Mouse (Mus musculus) G1E (cell line): Measurements from ENCODE around the gene Snx29. TPM values are rescaled to one million over a fixed set of nuclear protein-coding genes. Genes with fewer than 3 reads are reported as not detected.

Experiments used
- ATAC-seq: 2 replicates; pipeline ENCODE4 v1.8.0; 2016; ENCODE audit warnings: mild to moderate bottlenecking; ENCODE audit not compliant: insufficient number of reproducible peaks, poor library complexity, low FRiP score, severe bottlenecking; ENCODE audit errors: extremely low read depth
- DNase-seq: peaks from one replicate; pipeline ENCODE4 v3.0.0; 2012; ENCODE audit warnings: low spot score
- H3K27me3 ChIP-seq: 2 replicates; pipeline ENCODE4 v1.6.1; 2012; ENCODE audit warnings: mild to moderate bottlenecking, low read length, inconsistent platforms; ENCODE audit not compliant: insufficient read depth
- H3K36me3 ChIP-seq: replicated peaks from 2 replicates; pipeline ENCODE3; 2012; ENCODE audit warnings: mild to moderate bottlenecking, inconsistent platforms
- H3K4me1 ChIP-seq: 2 replicates; pipeline ENCODE4 v1.6.1; 2012; ENCODE audit warnings: low read depth, low read length, inconsistent platforms, mixed read lengths; ENCODE audit not compliant: insufficient read depth
- H3K4me3 ChIP-seq: 2 replicates; pipeline ENCODE4 v1.5.1; 2012; ENCODE audit warnings: low read depth, mild to moderate bottlenecking, inconsistent platforms, low read length, moderate library complexity, mixed read lengths
- H3K9me3 ChIP-seq: replicated peaks from 2 replicates; pipeline ENCODE4 v1.6.1; 2012; ENCODE audit warnings: inconsistent platforms
- CTCF ChIP-seq: IDR thresholded peaks from 2 replicates; pipeline ENCODE4 v1.5.1; 2012; ENCODE audit warnings: low read depth, low read length, inconsistent platforms, mixed read lengths
- GATA1 ChIP-seq: IDR thresholded peaks from 2 replicates; pipeline ENCODE4 v1.6.1; 2012; ENCODE audit warnings: borderline replicate concordance, low read length, inconsistent platforms, mixed read lengths
- GATA2 ChIP-seq: IDR thresholded peaks from 2 replicates; pipeline ENCODE4 v1.6.1; 2012; ENCODE audit warnings: low read depth, low read length, inconsistent platforms, borderline replicate concordance
- POLR2AphosphoS5 ChIP-seq: IDR thresholded peaks from 2 replicates; pipeline ENCODE4 v1.6.1; 2012; ENCODE audit warnings: low read depth, low read length, inconsistent platforms; ENCODE audit not compliant: insufficient replicate concordance
- TAL1 ChIP-seq: conservative IDR thresholded peaks from 2 replicates; pipeline ENCODE4 v1.6.1; 2012; ENCODE audit warnings: low read depth, low read length, inconsistent platforms, mixed read lengths
- polyA plus RNA-seq: library from polyadenylated mRNA; stranded (reverse); fragments of >175 nt; gene quantifications from 2 replicates; pipeline ENCODE4 v1.2.3, GENCODE M21; 2012
- total RNA-seq, 2 experiments: library from RNA; stranded (forward) in 1 of 2; stranded (reverse) in 1 of 2; fragments of 200-1000 nt in 1 of 2; fragments of >200 nt in 1 of 2; fragmentation: Nextera tagmentation in 1 of 2; gene quantifications; 2 replicates each; pipeline ENCODE4 v1.2.3; 2014 to 2017

The Snx29 gene
- total and polyA plus RNA-seq, 3 experiments = 4.4 to 18.0 (median 9.1) TPM

DNA sequence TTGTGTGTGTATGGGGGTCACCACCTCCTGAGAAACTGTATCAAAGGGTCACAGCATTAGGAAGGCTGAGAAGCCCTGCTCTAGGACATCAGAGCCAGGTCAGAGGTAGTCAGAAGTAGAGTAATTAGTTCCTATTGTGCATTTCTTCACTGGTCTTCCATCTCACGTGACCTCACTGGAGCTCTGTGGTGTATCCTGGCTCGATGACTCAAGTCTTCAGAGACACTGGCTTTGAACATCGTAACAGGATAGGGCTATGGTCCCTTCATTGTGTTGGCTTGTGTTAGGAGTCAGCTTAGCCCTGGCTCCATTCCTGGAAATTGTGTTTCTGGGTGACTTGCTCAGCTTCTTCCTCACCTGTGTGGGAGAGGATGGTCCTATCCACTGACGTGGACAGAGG lies 126.6 kb downstream of the Snx29 start:
- H3K36me3 ChIP-seq = peaks cover 30% of the 10 kb centered on the region
- no peak for TF ChIP-seq POLR2AphosphoS5
- no peak for TF ChIP-seq GATA1
- TF ChIP-seq CTCF = no peak
- no peak for TF ChIP-seq TAL1
- no peak for TF ChIP-seq GATA2
- H3K27me3 ChIP-seq = no peaks in the 10 kb centered on the region
- no peaks in the 10 kb centered on the region for H3K4me1 ChIP-seq
- DNase-seq = no peak
- no peak overlapping the region for H3K4me3 ChIP-seq
- no peaks in the 10 kb centered on the region for H3K9me3 ChIP-seq
- ATAC-seq = no peak

DNA sequence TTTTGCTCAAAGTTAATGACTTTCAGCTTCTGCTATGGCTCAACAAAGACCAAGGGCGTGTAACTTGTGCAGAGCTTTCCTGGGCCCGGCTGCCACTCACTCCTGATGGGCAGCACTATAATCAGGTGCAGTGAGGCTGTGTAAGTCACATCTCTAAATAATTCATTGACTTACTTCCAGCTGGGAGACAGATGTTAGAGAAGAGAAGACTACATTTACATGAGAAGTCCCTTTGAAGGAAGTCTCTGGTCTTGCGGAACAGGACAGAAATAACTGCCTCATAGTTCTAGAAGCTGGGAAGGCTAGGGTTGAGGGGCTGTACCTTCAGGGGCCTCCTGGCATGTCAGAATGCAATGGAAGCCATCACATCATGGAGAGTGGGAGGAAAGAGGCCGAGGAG lies 127.9 kb downstream of the Snx29 start:
- H3K4me1 ChIP-seq = peaks cover 2% of the 10 kb centered on the region; the same call in 1 of the 2 replicates
- 0 out of 2 replicates have a peak, but pooled peaks cover 2% of the 10 kb centered on the region for H3K9me3 ChIP-seq
- no peak for DNase-seq
- no peaks in the 10 kb centered on the region for H3K27me3 ChIP-seq
- ATAC-seq = no peak
- no peak for TF ChIP-seq POLR2AphosphoS5
- TF ChIP-seq GATA2 = no peak
- no peak for TF ChIP-seq GATA1
- TF ChIP-seq TAL1 = no peak
- no peak for TF ChIP-seq CTCF
- peaks cover 41% of the 10 kb centered on the region for H3K36me3 ChIP-seq
- H3K4me3 ChIP-seq = no peak overlapping the region

DNA sequence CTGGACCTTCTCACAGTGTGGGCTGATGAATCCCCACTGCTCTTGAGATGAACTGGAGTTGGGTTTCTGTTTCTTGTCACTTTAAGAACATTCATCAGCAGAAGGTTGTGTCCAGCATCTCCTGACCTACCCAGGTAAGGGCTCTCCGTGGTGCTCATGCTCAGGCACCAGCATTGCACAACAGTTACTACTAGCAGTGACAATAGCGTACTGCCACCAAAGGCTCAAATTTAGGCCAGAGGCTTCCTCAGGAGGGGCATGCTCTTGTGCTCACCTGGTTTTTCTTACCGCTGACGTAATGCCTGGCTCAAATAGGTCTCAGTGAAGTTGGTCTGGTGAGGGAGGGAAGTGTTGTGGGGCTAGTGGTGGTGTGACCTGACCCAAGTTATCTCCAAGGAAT lies 132.2 kb downstream of the Snx29 start:
- DNase-seq (no peak), ATAC-seq (no peak)
- H3K4me1 ChIP-seq = peaks cover 14% of the 10 kb centered on the region
- peaks cover 41% of the 10 kb centered on the region for H3K36me3 ChIP-seq
- TF ChIP-seq POLR2AphosphoS5 (no peak), GATA2 (no peak), TAL1 (no peak), GATA1 (no peak), CTCF (no peak)
- 0 out of 2 replicates have a peak, but pooled peaks cover 4% of the 10 kb centered on the region for H3K9me3 ChIP-seq
- no peak overlapping the region for H3K4me3 ChIP-seq
- no peaks in the 10 kb centered on the region for H3K27me3 ChIP-seq

DNA sequence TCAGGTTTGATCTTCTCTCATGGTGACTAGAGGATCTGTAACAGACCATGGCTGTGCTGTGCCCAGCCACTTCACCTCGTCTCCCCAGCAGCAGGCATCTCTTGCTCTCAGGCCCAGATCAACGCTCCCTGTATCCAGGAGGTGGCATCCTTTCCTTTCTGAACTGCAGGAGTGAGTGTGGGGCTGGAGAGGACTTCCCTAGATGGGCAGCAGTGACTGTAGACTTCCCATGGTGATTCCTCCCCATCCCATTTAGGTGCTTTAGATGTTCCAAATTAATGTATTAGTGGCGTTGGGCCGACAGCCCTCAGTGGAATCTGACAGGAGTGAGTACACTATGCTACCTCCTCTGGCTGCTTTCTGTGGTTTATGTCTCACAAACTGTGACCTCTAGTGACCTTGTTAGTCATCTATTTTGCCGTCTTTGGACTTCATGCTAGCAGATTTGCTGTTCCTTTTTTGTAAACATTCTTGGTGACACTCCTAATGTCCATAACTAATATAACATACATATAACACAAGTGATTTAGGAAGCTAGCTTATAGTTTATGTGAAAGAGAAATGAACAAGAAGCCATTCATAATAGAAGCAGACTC lies 132.9 kb downstream of the Snx29 start:
- H3K27me3 ChIP-seq = no peaks in the 10 kb centered on the region
- H3K36me3 ChIP-seq = peaks cover 41% of the 10 kb centered on the region
- H3K4me3 ChIP-seq = no peak overlapping the region
- TF ChIP-seq TAL1 (no peak), GATA2 (no peak), CTCF (no peak), GATA1 (no peak), POLR2AphosphoS5 (no peak)
- H3K9me3 ChIP-seq = 0 out of 2 replicates have a peak, but pooled peaks cover 4% of the 10 kb centered on the region
- peaks cover 14% of the 10 kb centered on the region for H3K4me1 ChIP-seq
- ATAC-seq (no peak), DNase-seq (no peak)

DNA sequence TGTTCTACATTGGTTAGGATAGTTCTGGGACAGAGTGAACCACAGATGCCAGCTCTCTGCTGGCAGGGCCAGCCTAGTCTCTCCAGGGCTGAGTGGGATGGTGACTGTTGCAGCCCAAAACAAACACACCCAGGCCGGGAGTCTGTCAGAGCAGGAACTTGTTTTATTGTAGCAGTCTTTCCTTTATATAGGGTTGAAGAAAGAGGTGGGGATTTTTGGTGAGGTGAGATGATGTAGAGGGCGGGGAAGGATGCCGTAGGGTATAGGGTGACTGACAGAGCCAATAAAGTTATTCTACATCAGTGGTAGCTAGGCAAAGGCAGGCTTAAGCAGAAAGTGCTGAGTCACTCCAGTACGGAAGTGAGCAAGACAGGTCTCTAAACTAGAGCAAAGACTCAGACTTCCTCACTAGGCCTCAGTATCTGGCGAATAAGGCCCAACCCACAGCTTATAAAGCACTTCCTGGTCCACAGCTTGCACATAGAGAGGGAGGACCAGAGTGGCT lies 133.5 kb downstream of the Snx29 start:
- Histone ChIP-seq H3K27me3 (no peaks in the 10 kb centered on the region), H3K4me1 (peaks cover 14% of the 10 kb centered on the region), H3K36me3 (peaks cover 41% of the 10 kb centered on the region), H3K9me3 (0 out of 2 replicates have a peak, but pooled peaks cover 4% of the 10 kb centered on the region), H3K4me3 (no peak overlapping the region)
- TF ChIP-seq TAL1 (no peak), GATA2 (no peak), POLR2AphosphoS5 (no peak), CTCF (no peak), GATA1 (no peak)
- peak; percentile 63; the same call in 1 of the 2 replicates for ATAC-seq
- peak; percentile 7 for DNase-seq

DNA sequence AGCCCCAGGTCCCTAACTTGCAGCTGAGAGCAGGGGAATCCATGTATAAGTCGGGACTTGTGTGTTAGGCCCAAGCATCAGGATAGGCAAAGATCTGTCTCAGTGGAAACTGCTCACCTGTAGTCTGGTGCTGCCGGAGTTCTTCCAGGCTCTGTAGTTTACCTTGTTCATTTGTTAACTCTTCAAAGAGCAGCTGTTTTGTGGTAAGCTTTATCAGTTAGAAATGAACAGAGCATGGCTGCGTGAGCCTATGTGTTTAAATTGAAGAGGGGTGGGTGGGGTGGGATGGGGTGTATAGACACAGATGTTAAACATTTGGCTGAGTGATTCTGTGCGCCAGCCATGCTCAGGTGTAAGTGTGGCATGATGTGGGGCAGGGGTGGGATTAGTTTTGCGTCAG lies 134.4 kb downstream of the Snx29 start:
- TF ChIP-seq CTCF (no peak), GATA2 (no peak), POLR2AphosphoS5 (no peak), GATA1 (no peak), TAL1 (no peak)
- no peak overlapping the region for H3K4me3 ChIP-seq
- H3K27me3 ChIP-seq = no peaks in the 10 kb centered on the region
- peaks cover 38% of the 10 kb centered on the region for H3K36me3 ChIP-seq
- no peak for DNase-seq
- ATAC-seq = no peak
- H3K9me3 ChIP-seq = 0 out of 2 replicates have a peak, but pooled peaks cover 4% of the 10 kb centered on the region
- H3K4me1 ChIP-seq = peaks cover 14% of the 10 kb centered on the region
